Mouse (Mus musculus): Measurements from ENCODE around the gene Nap1l5. TPM values are rescaled to one million over a fixed set of nuclear protein-coding genes. Genes with fewer than 3 reads are reported as not detected.

Gene Nap1l5
- polyA plus RNA-seq, 1 experiment from 2014 or later = not detected

DNA sequence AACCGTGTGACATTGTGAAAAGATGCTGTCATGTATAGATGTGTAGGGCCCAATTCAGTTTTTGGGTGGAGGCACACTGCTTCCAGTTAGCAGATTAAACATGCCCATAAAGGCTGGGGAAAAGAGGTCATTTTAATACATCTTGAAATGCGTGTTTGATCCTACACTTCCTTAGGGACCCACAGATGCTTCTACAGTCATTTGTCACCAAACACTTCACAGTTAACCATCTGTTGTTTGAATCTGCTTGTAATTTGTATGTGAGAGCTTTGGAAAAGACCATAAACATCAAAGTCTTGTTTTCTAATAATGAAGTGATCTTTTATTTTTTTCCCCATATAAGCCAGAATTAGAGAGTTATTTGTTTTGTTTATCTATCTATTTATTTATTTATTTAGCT lies 915 bp upstream of the Nap1l5 start:
- CTCF ChIA-PET = no interaction called here
- POLR2A ChIA-PET = no interaction called here
- no peak for TF ChIP-seq CTCF (IDR thresholded peaks at IDR 0.05)
- in situ Hi-C loops (cut with MboI; ENCODE audit: low pct_unique_long_range_greater_than_20kb) = no loop called here
- ATAC-seq (no peak), DNase-seq (ENCODE audit: low read depth, low spot score) (no peak)
- H3K27me3 ChIP-seq = no peaks in the 10 kb centered on the region

GRCm38 (mm10) chr6:58907336-58907735 lies 460 bp upstream of the Nap1l5 start:
- no peak for TF ChIP-seq CTCF (IDR thresholded peaks at IDR 0.05)
- ATAC-seq (no peak), DNase-seq (ENCODE audit: low read depth, low spot score) (no peak)
- ChIA-PET POLR2A (no interaction called here), CTCF (no interaction called here)
- in situ Hi-C loops (cut with MboI; ENCODE audit: low pct_unique_long_range_greater_than_20kb) = no loop called here
- H3K27me3 ChIP-seq = no peaks in the 10 kb centered on the region

DNA sequence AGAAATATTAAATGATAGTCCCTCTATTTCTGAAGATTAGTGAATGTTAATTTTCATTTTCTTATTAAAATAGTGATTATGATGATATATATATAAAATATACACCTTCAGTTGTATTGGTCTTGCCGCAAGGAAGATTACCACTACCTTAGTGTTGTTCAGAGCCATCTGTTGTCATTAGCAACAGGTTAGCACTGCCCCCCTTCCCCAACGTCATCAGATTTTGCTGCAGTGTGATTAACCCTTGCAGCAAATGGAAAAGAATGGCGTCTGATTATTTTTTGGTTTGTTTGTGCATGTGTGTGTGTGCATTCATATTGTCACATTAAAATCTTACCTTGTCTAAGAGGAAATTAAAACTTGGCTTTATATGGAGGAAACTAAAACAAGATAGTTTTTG lies 2.3 kb downstream of the Nap1l5 start:
- ChIA-PET POLR2A (no interaction called here), CTCF (no interaction called here)
- no peak for TF ChIP-seq CTCF (IDR thresholded peaks at IDR 0.05)
- H3K27me3 ChIP-seq = no peaks in the 10 kb centered on the region
- in situ Hi-C loops (cut with MboI; ENCODE audit: low pct_unique_long_range_greater_than_20kb) = no loop called here
- ATAC-seq (no peak), DNase-seq (ENCODE audit: low read depth, low spot score) (no peak)

GRCm38 (mm10) chr6:58903171-58903570 lies 3.7 kb downstream of the Nap1l5 start:
- no peak for TF ChIP-seq CTCF (IDR thresholded peaks at IDR 0.05)
- ATAC-seq = no peak
- no peak for DNase-seq (ENCODE audit: low read depth, low spot score)
- ChIA-PET CTCF (interaction anchor here (0.6 kb wide), 1 partner anchor 155 kb away, joined by 3 read pairs; no protein-coding TSS in a partner anchor), POLR2A (no interaction called here)
- H3K27me3 ChIP-seq = no peaks in the 10 kb centered on the region
- in situ Hi-C loops (cut with MboI; ENCODE audit: low pct_unique_long_range_greater_than_20kb) = no loop called here

GRCm38 (mm10) chr6:58900536-58900935 lies 6.3 kb downstream of the Nap1l5 start:
- H3K27me3 ChIP-seq = no peaks in the 10 kb centered on the region
- TF ChIP-seq CTCF (IDR thresholded peaks at IDR 0.05) = no peak
- POLR2A ChIA-PET = no interaction called here
- in situ Hi-C loops (cut with MboI; ENCODE audit: low pct_unique_long_range_greater_than_20kb) = no loop called here
- DNase-seq (ENCODE audit: low read depth, low spot score) (no peak), ATAC-seq (no peak)
- CTCF ChIA-PET = no interaction called here

DNA sequence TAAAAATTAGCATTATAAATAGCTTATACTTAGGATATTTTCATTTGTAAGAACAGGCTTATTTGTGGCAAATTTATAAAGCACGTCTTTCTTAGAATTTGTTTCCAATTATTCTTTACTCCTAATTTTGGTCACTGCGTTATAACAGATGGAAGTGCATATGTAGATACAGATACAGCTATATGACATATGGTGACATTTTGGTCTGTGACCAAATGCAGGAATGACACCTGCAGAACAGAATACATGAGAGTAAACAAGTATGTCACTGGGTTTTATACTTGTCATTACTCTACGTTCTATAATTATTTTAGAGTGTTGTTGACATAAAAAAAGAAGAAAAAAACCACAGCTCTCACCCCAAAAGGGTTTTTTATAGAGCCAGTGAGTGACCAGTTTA lies 7.8 kb downstream of the Nap1l5 start:
- CTCF ChIA-PET = no interaction called here
- no peak for DNase-seq (ENCODE audit: low read depth, low spot score)
- in situ Hi-C loops (cut with MboI; ENCODE audit: low pct_unique_long_range_greater_than_20kb) = no loop called here
- no peaks in the 10 kb centered on the region for H3K27me3 ChIP-seq
- no peak for ATAC-seq
- TF ChIP-seq CTCF (IDR thresholded peaks at IDR 0.05) = no peak
- POLR2A ChIA-PET = no interaction called here

GRCm38 (mm10) chr6:58896648-58897047 lies 10.2 kb downstream of the Nap1l5 start:
- in situ Hi-C loops (cut with MboI; ENCODE audit: low pct_unique_long_range_greater_than_20kb) = no loop called here
- CTCF ChIA-PET = interaction anchor here (1.1 kb wide), 1 partner anchor 14 kb away, joined by 3 read pairs; no protein-coding TSS in a partner anchor
- POLR2A ChIA-PET = no interaction called here
- no peak for TF ChIP-seq CTCF (IDR thresholded peaks at IDR 0.05)
- ATAC-seq (no peak), DNase-seq (ENCODE audit: low read depth, low spot score) (no peak)
- H3K27me3 ChIP-seq = no peaks in the 10 kb centered on the region

GRCm38 (mm10) chr6:58894994-58895393 lies 11.9 kb downstream of the Nap1l5 start:
- in situ Hi-C loops (cut with MboI; ENCODE audit: low pct_unique_long_range_greater_than_20kb) = no loop called here
- ChIA-PET CTCF (interaction anchor here (1.3 kb wide), 1 partner anchor 27 kb away, joined by 3 read pairs; no protein-coding TSS in a partner anchor), POLR2A (no interaction called here)
- H3K27me3 ChIP-seq = no peaks in the 10 kb centered on the region
- no peak for TF ChIP-seq CTCF (IDR thresholded peaks at IDR 0.05)
- DNase-seq (ENCODE audit: low read depth, low spot score) (no peak), ATAC-seq (no peak)

- ChIA-PET POLR2A (no interaction called here), CTCF (interaction anchor here (1.2 kb wide), 1 partner anchor 23 kb away, joined by 3 read pairs; no protein-coding TSS in a partner anchor)
- in situ Hi-C loops (cut with MboI; ENCODE audit: low pct_unique_long_range_greater_than_20kb) = no loop called here
- TF ChIP-seq CTCF (IDR thresholded peaks at IDR 0.05) = no peak
- ATAC-seq = no peak
- no peaks in the 10 kb centered on the region for H3K27me3 ChIP-seq
- no peak for DNase-seq (ENCODE audit: low read depth, low spot score)
These were observed 13.6 kb downstream of the Nap1l5 start for GRCm38 (mm10) chr6:58893307-58893706.

- POLR2A ChIA-PET = no interaction called here
- in situ Hi-C loops (cut with MboI; ENCODE audit: low pct_unique_long_range_greater_than_20kb) = no loop called here
- no peak for TF ChIP-seq CTCF (IDR thresholded peaks at IDR 0.05)
These were observed 17.0 kb downstream of the Nap1l5 start for GRCm38 (mm10) chr6:58889917-58890316.

DNA sequence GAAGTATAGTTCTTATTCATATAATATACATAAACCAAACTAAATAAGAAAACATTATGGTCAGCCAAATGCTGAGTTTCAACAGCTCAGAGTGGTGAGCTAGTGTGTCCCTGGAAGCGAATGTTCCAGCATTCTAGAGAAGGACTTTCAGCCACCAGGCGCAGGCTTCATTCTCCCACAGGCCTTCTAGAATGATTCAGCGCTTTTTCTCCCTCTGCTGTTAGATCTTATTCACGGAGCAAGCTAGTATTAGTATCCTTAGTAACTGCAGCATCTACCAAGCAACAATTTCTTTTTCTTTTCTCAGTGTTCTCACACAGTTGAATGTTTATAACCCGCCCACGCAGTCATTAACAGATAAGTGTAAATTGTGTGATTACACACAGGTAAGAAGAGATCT lies 24.6 kb downstream of the Nap1l5 start:
- ChIA-PET CTCF (interaction anchor here (1.5 kb wide), 1 partner anchor 31 kb away, joined by 4 read pairs; no protein-coding TSS in a partner anchor), POLR2A (no interaction called here)
- ATAC-seq (no peak), DNase-seq (ENCODE audit: low read depth, low spot score) (no peak)
- no peak for TF ChIP-seq CTCF (IDR thresholded peaks at IDR 0.05)
- in situ Hi-C loops (cut with MboI; ENCODE audit: low pct_unique_long_range_greater_than_20kb) = no loop called here
- H3K27me3 ChIP-seq = no peaks in the 10 kb centered on the region

More at GRCm38 (mm10) chr6:58889917-58890316, 17.0 kb downstream of the Nap1l5 start:
- CTCF ChIA-PET = no interaction called here
- no peaks in the 10 kb centered on the region for H3K27me3 ChIP-seq
- no peak for DNase-seq (ENCODE audit: low read depth, low spot score)
- ATAC-seq = no peak

DNA sequence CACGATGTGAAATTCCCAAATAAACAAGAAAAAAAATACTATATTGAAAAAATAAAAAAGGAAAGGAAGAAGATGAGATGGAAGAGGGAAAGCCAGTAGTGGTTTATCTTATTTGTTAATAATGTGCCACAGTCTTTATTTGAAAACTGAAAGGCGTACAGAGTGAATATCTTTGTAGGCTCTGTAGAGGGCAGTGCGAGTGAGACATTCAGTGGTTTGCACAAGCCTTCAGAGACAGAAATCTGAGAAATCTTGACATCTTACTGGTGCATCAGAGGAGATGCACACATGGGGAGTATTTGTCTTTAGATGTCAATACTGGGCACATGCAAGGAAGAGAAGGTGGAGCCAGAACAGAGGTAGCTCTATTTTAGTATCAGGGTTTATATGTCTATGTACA lies 25.5 kb downstream of the Nap1l5 start:
- no peaks in the 10 kb centered on the region for H3K27me3 ChIP-seq
- TF ChIP-seq CTCF (IDR thresholded peaks at IDR 0.05) = no peak
- ChIA-PET POLR2A (no interaction called here), CTCF (interaction anchor here (1.5 kb wide), 1 partner anchor 30 kb away, joined by 4 read pairs; no protein-coding TSS in a partner anchor)
- in situ Hi-C loops (cut with MboI; ENCODE audit: low pct_unique_long_range_greater_than_20kb) = no loop called here
- no peak for ATAC-seq
- no peak for DNase-seq (ENCODE audit: low read depth, low spot score)
